Mouse (Mus musculus) ovary, postnatal 36 days (tissue): ENCODE measurements around the gene Alox12.

Source experiments
- DNase-seq: peaks from one replicate; pipeline ENCODE4 v3.0.0; 2022; ENCODE audit warnings: low spot score, mixed read lengths

Gene Alox12

GRCm38 (mm10) chr11:70193354-70194285 lies 61.5 kb downstream of the Alox12 start:
- DNase-seq, result no peak

DNA sequence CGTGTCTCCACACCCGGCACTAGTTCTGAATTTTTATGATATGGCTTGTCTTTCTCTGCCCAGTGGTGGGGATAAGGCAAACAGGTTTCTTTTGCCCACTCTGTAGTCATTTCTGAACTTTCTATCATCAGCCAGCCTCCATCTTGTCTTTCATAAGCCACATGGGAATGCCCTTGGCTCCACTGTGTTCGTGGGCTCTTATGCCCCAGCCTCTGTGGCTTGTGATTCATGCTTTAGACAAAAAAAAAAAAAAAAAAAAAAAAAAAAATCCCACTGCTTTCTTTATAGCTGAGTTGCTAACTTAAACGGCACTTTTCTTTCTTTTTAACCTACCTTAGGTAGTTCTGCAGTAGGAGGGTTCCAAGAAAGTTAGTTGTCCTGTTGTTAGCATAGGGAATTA lies 63.0 kb downstream of the Alox12 start:
- DNase-seq, result no peak
